Mouse (Mus musculus): Measurements from ENCODE around the gene Pbx3. TPM values are rescaled to one million over a fixed set of nuclear protein-coding genes. Genes with fewer than 3 reads are reported as not detected.

Pbx3 gene
- total RNA-seq, 2 experiments from 2014 or later = 2.3 TPM

GRCm38 (mm10) chr2:34240885-34241284 lies 132.1 kb downstream of the Pbx3 start:
- Histone ChIP-seq H3K27ac (no peak overlapping the region), H3K4me3 (no peak overlapping the region)
- DNase-seq = no peak
- intact Hi-C loops (cut with DNase I) = no loop called here
- no peak for TF ChIP-seq CTCF (IDR thresholded peaks at IDR 0.05)

GRCm38 (mm10) chr2:34239315-34239858 lies 133.6 kb downstream of the Pbx3 start:
- intact Hi-C loops (cut with DNase I) = no loop called here
- no peak overlapping the region for H3K4me3 ChIP-seq
- no peak for TF ChIP-seq CTCF (IDR thresholded peaks at IDR 0.05)
- DNase-seq = no peak
- no peak overlapping the region for H3K27ac ChIP-seq

- intact Hi-C loops (cut with DNase I) = no loop called here
- no peak for DNase-seq
- no peak overlapping the region for H3K27ac ChIP-seq
- no peak overlapping the region for H3K4me3 ChIP-seq
- TF ChIP-seq CTCF (IDR thresholded peaks at IDR 0.05) = no peak
Observed at GRCm38 (mm10) chr2:34235467-34236075, 137.4 kb downstream of the Pbx3 start.

- DNase-seq = no peak
- no peak for TF ChIP-seq CTCF (IDR thresholded peaks at IDR 0.05)
- Histone ChIP-seq H3K27ac (no peak overlapping the region), H3K4me3 (no peak overlapping the region)
- intact Hi-C loops (cut with DNase I) = no loop called here
Observed at GRCm38 (mm10) chr2:34234274-34234673, 138.7 kb downstream of the Pbx3 start.

GRCm38 (mm10) chr2:34233271-34233670 lies 139.7 kb downstream of the Pbx3 start:
- intact Hi-C loops (cut with DNase I) = no loop called here
- no peak overlapping the region for H3K27ac ChIP-seq
- H3K4me3 ChIP-seq = no peak overlapping the region
- no peak for DNase-seq
- TF ChIP-seq CTCF (IDR thresholded peaks at IDR 0.05) = no peak

- Histone ChIP-seq H3K4me3 (no peak overlapping the region), H3K27ac (no peak overlapping the region)
- intact Hi-C loops (cut with DNase I) = no loop called here
- TF ChIP-seq CTCF (IDR thresholded peaks at IDR 0.05) = no peak
- no peak for DNase-seq
Observed at GRCm38 (mm10) chr2:34227688-34228087, 145.3 kb downstream of the Pbx3 start.

- no peak for DNase-seq
- H3K4me3 ChIP-seq = no peak overlapping the region
- H3K27ac ChIP-seq = no peak overlapping the region
- no peak for TF ChIP-seq CTCF (IDR thresholded peaks at IDR 0.05)
- intact Hi-C loops (cut with DNase I) = no loop called here
Observed at GRCm38 (mm10) chr2:34225470-34225869, 147.5 kb downstream of the Pbx3 start.

GRCm38 (mm10) chr2:34221477-34221876 lies 151.5 kb downstream of the Pbx3 start:
- intact Hi-C loops (cut with DNase I) = no loop called here
- no peak overlapping the region for H3K27ac ChIP-seq
- no peak for TF ChIP-seq CTCF (IDR thresholded peaks at IDR 0.05)
- no peak for DNase-seq
- no peak overlapping the region for H3K4me3 ChIP-seq

- intact Hi-C loops (cut with DNase I) = no loop called here
- Histone ChIP-seq H3K27ac (no peak overlapping the region), H3K4me3 (no peak overlapping the region)
- no peak for TF ChIP-seq CTCF (IDR thresholded peaks at IDR 0.05)
- no peak for DNase-seq
Observed at GRCm38 (mm10) chr2:34219150-34219549, 153.8 kb downstream of the Pbx3 start.

GRCm38 (mm10) chr2:34217596-34217995 lies 155.3 kb downstream of the Pbx3 start:
- no peak for TF ChIP-seq CTCF (IDR thresholded peaks at IDR 0.05)
- DNase-seq = no peak
- Histone ChIP-seq H3K27ac (no peak overlapping the region), H3K4me3 (no peak overlapping the region)
- intact Hi-C loops (cut with DNase I) = no loop called here

- DNase-seq = no peak
- intact Hi-C loops (cut with DNase I) = no loop called here
- no peak overlapping the region for H3K4me3 ChIP-seq
- no peak overlapping the region for H3K27ac ChIP-seq
- no peak for TF ChIP-seq CTCF (IDR thresholded peaks at IDR 0.05)
Observed at GRCm38 (mm10) chr2:34215496-34215895, 157.4 kb downstream of the Pbx3 start.

- intact Hi-C loops (cut with DNase I) = no loop called here
- H3K4me3 ChIP-seq = no peak overlapping the region
- H3K27ac ChIP-seq = no peak overlapping the region
- TF ChIP-seq CTCF (IDR thresholded peaks at IDR 0.05) = no peak
- no peak for DNase-seq
Observed at GRCm38 (mm10) chr2:34212418-34212817, 160.5 kb downstream of the Pbx3 start.

- no peak for TF ChIP-seq CTCF (IDR thresholded peaks at IDR 0.05)
- H3K4me3 ChIP-seq = no peak overlapping the region
- intact Hi-C loops (cut with DNase I) = no loop called here
- DNase-seq = no peak
- no peak overlapping the region for H3K27ac ChIP-seq
Observed at GRCm38 (mm10) chr2:34204797-34205196, 168.1 kb downstream of the Pbx3 start.

- Histone ChIP-seq H3K27ac (no peak overlapping the region), H3K4me3 (no peak overlapping the region)
- no peak for TF ChIP-seq CTCF (IDR thresholded peaks at IDR 0.05)
- intact Hi-C loops (cut with DNase I) = no loop called here
- no peak for DNase-seq
Observed at GRCm38 (mm10) chr2:34204325-34204724, 168.6 kb downstream of the Pbx3 start.

Data from gastrocnemius, adult 2 months (tissue).